Mouse (Mus musculus) midbrain, postnatal 0 days (tissue): ENCODE data around the gene Zdhhc3. TPM values are rescaled to one million over a fixed set of nuclear protein-coding genes. Genes with fewer than 3 reads are reported as not detected.

Source experiments
- ATAC-seq: fragments of 200-750 bp; cut with Nextera tagmentation; 2 replicates; pipeline ENCODE4 v1.8.0; 2017; ENCODE audit warnings: moderate number of reproducible peaks, mild to moderate bottlenecking, moderate TSS enrichment, moderate library complexity; ENCODE audit not compliant: low FRiP score
- DNase-seq: peaks from one replicate; pipeline ENCODE4 v3.0.0-alpha.2; 2015; ENCODE audit warnings: low spot score
- H3K27ac ChIP-seq: fragments of 300-500 bp; sonication (generic); 2 replicates; pipeline ENCODE4 v1.5.1; 2014; ENCODE audit warnings: low read depth, mild to moderate bottlenecking, low read length, mixed read lengths
- H3K27me3 ChIP-seq: fragments of 300-500 bp; sonication (generic); 2 replicates; pipeline ENCODE4 v1.6.1; 2014; ENCODE audit warnings: low read length, control low read depth, mixed read lengths; ENCODE audit not compliant: insufficient read depth
- H3K36me3 ChIP-seq: fragments of 300-500 bp; sonication (generic); 2 replicates; pipeline ENCODE4 v1.6.1; 2014; ENCODE audit warnings: low read length, control low read depth, mixed read lengths; ENCODE audit not compliant: insufficient read depth
- H3K4me1 ChIP-seq: fragments of 300-500 bp; sonication (generic); 2 replicates; pipeline ENCODE4 v1.6.1; 2014; ENCODE audit warnings: mild to moderate bottlenecking, control low read depth, antibody characterized with exemption, low read length, mixed read lengths; ENCODE audit not compliant: insufficient read depth
- H3K4me2 ChIP-seq: fragments of 300-500 bp; sonication (generic); 2 replicates; pipeline ENCODE4 v1.6.1; 2014; ENCODE audit warnings: low read depth, mild to moderate bottlenecking, low read length, mixed read lengths; ENCODE audit not compliant: poor library complexity, severe bottlenecking
- H3K4me3 ChIP-seq: fragments of 300-500 bp; sonication (generic); 2 replicates; pipeline ENCODE4 v1.5.1; 2014; ENCODE audit warnings: low read depth, mild to moderate bottlenecking, low read length, moderate library complexity
- H3K9ac ChIP-seq: fragments of 300-500 bp; sonication (generic); replicated peaks from 2 replicates; pipeline ENCODE4 v1.6.1; 2014; ENCODE audit warnings: mild to moderate bottlenecking, low read length, moderate library complexity, mixed read lengths; ENCODE audit not compliant: poor library complexity, severe bottlenecking
- H3K9me3 ChIP-seq: fragments of 300-500 bp; sonication (generic); 2 replicates; pipeline ENCODE4 v1.6.1; 2016; ENCODE audit warnings: low read length, control low read depth
- CTCF ChIP-seq: IDR thresholded peaks from 2 replicates; pipeline ENCODE4 v1.5.1; 2016; ENCODE audit warnings: antibody characterized with exemption, mild to moderate bottlenecking
- WGBS: fragments of 180-500 bp; shearing (Covaris S2); extraction: QIAGEN DNeasy Blood & Tissue Kit; methylation state at CpG from one replicate; pipeline ENCODE4 v1.1.7; 2014; 5-methylcytosine and 5-hydroxymethylcytosine counted together
- polyA plus RNA-seq: library from polyadenylated mRNA; unstranded; fragments of >200 nt; fragmentation: Nextera tagmentation; extraction: Ambion mirVana; gene quantifications from 2 replicates; pipeline ENCODE4 v1.2.1, GENCODE M21; 2015
- total RNA-seq: library from RNA; depleted of rRNA; stranded (reverse); fragments of >200 nt; gene quantifications from 2 replicates; pipeline ENCODE4 v1.2.3, GENCODE M21; 2014; rRNA removed

The Zdhhc3 gene
- total and polyA plus RNA-seq, 2 experiments from 2014 or later, result 76.7 to 86.9 TPM

- no peaks in the 10 kb centered on the region; the same call in none of the 2 replicates for H3K4me1 ChIP-seq
- peak within 1 kb of the TSS; percentile 88 for H3K27ac ChIP-seq
- no peaks in the 10 kb centered on the region for H3K36me3 ChIP-seq
- TF ChIP-seq CTCF, result no peak
- peak within 1 kb of the TSS; percentile 75 for H3K4me2 ChIP-seq
- H3K27me3 ChIP-seq, result no peaks in the 10 kb centered on the region
- ATAC-seq (peak; percentile 94), DNase-seq (peak; percentile 88)
- peak within 1 kb of the TSS; percentile 79 for H3K9ac ChIP-seq
- H3K9me3 ChIP-seq, result no peaks in the 10 kb centered on the region
- peak within 1 kb of the TSS; percentile 70 for H3K4me3 ChIP-seq
- WGBS, result under 1% methylated on average over 31 of the region's 69 CpGs
These were observed 91.9 kb downstream of the Zdhhc3 start, which contains the start of gene Tmem42 for GRCm38 (mm10) chr9:123020995-123021631. TSS of gene Tmem42 (plus strand) at chr9:123021326.

Other genes starting within 250 kb of the Zdhhc3 start
- gene Zfp445, start 247.2 kb downstream of the Zdhhc3 start, total RNA-seq, result 126 and 187 TPM in 2 replicates
- 70.3 and 77.6 TPM in 2 replicates for gene Zfp445, start 247.2 kb downstream of the Zdhhc3 start, polyA plus RNA-seq
- 5.7 and 8.2 TPM in 2 replicates for gene Zkscan7, start 227.5 kb downstream of the Zdhhc3 start, total RNA-seq
- 1.6 and 1.7 TPM in 2 replicates for gene Zkscan7, start 227.5 kb downstream of the Zdhhc3 start, polyA plus RNA-seq
- 8.7 and 10.0 TPM in 2 replicates for gene Zfp105, start 190.1 kb downstream of the Zdhhc3 start, total RNA-seq
- 6.8 and 7.8 TPM in 2 replicates for gene Zfp105, start 190.1 kb downstream of the Zdhhc3 start, polyA plus RNA-seq
- gene 1110059G10Rik, start 162.2 kb downstream of the Zdhhc3 start, total RNA-seq, result 14.2 and 16.1 TPM in 2 replicates
- 35.9 and 39.2 TPM in 2 replicates for gene 1110059G10Rik, start 162.2 kb downstream of the Zdhhc3 start, polyA plus RNA-seq
- gene Kif15, start 162.2 kb downstream of the Zdhhc3 start, total RNA-seq, result 6.8 and 20.1 TPM in 2 replicates
- 2.9 and 4.8 TPM in 2 replicates for gene Kif15, start 162.2 kb downstream of the Zdhhc3 start, polyA plus RNA-seq
- gene Tmem42, start 91.9 kb downstream of the Zdhhc3 start, total RNA-seq, result 17.4 and 18.4 TPM in 2 replicates
- 32.5 and 34.5 TPM in 2 replicates for gene Tmem42, start 91.9 kb downstream of the Zdhhc3 start, polyA plus RNA-seq
- 0.27 and 0.47 TPM in 2 replicates for gene Tgm4, start 78.5 kb downstream of the Zdhhc3 start, total RNA-seq
- 0.42 and 0.48 TPM in 2 replicates for gene Tgm4, start 78.5 kb downstream of the Zdhhc3 start, polyA plus RNA-seq
- gene Exosc7, start within 50 bp of the Zdhhc3 start, total RNA-seq, result 21.4 and 36.7 TPM in 2 replicates
- 59.3 and 61.1 TPM in 2 replicates for gene Exosc7, start within 50 bp of the Zdhhc3 start, polyA plus RNA-seq
- 1.3 TPM in 2 replicates for gene Clec3b, start 37.7 kb upstream of the Zdhhc3 start, total RNA-seq
- 3.7 and 4.9 TPM in 2 replicates for gene Clec3b, start 37.7 kb upstream of the Zdhhc3 start, polyA plus RNA-seq
- 0.44 and 0.61 TPM in 2 replicates for gene Cdcp1, start 102.8 kb upstream of the Zdhhc3 start, total RNA-seq
- 0.17 and 0.25 TPM in 2 replicates for gene Cdcp1, start 102.8 kb upstream of the Zdhhc3 start, polyA plus RNA-seq
- gene Tmem158, start 147.6 kb upstream of the Zdhhc3 start, total RNA-seq, result 183 and 207 TPM in 2 replicates
- gene Tmem158, start 147.6 kb upstream of the Zdhhc3 start, polyA plus RNA-seq, result 61.4 and 78.6 TPM in 2 replicates